Mouse (Mus musculus) ES-Bruce4 (cell line): ENCODE results near the gene Ly6g5c. TPM values are rescaled to one million over a fixed set of nuclear protein-coding genes. Genes with fewer than 3 reads are reported as not detected.

ENCODE experiments used
- H3K27ac ChIP-seq: 2 replicates; pipeline ENCODE4 v1.5.1; 2012; ENCODE audit warnings: low read length, inconsistent platforms; ENCODE audit not compliant: insufficient read depth
- H3K27me3 ChIP-seq: 2 replicates; pipeline ENCODE4 v1.6.1; 2012; ENCODE audit warnings: mild to moderate bottlenecking, low read length, inconsistent platforms; ENCODE audit not compliant: control insufficient read depth, poor library complexity, insufficient read depth, severe bottlenecking
- H3K36me3 ChIP-seq: 2 replicates; pipeline ENCODE4 v1.6.1; 2012; ENCODE audit warnings: inconsistent platforms, mild to moderate bottlenecking, low read length, moderate library complexity; ENCODE audit not compliant: control insufficient read depth, poor library complexity, insufficient read depth, severe bottlenecking
- H3K4me1 ChIP-seq: one replicate; pipeline ENCODE4 v1.8.1; 2011; ENCODE audit warnings: low read length; ENCODE audit not compliant: control insufficient read depth, insufficient read depth
- H3K4me3 ChIP-seq: 2 replicates; pipeline ENCODE4 v1.5.1; 2011; ENCODE audit warnings: low read depth, mild to moderate bottlenecking, low read length
- H3K9ac ChIP-seq: 2 replicates; pipeline ENCODE4 v1.6.1; 2012; ENCODE audit warnings: low read depth, mild to moderate bottlenecking, inconsistent platforms; ENCODE audit not compliant: poor library complexity, severe bottlenecking
- H3K9me3 ChIP-seq: replicated peaks from 2 replicates; pipeline ENCODE4 v1.6.1; 2012; ENCODE audit warnings: mild to moderate bottlenecking, low read length, inconsistent platforms; ENCODE audit not compliant: control insufficient read depth, poor library complexity, insufficient read depth, severe bottlenecking
- CTCF ChIP-seq: IDR thresholded peaks from one replicate; pipeline ENCODE4 v1.8.1; 2011; ENCODE audit warnings: low read depth, low read length
- EP300 ChIP-seq: IDR thresholded peaks from 2 replicates; pipeline ENCODE4 v1.6.1; 2011; ENCODE audit warnings: low read depth, low read length; ENCODE audit not compliant: insufficient read depth
- POLR2A ChIP-seq: IDR thresholded peaks from one replicate; pipeline ENCODE4 v1.8.1; 2011; ENCODE audit warnings: low read length; ENCODE audit not compliant: insufficient read depth
- polyA plus RNA-seq: library from polyadenylated mRNA; stranded (reverse); fragments of >200 nt; gene quantifications from 2 replicates; pipeline ENCODE4 v1.2.4, GENCODE M21; 2011; ENCODE audit warnings: low read depth; ENCODE audit not compliant: missing spikeins, insufficient read depth, insufficient read length

Gene Ly6g5c
- polyA plus RNA-seq, 1 experiment: not detected

- H3K4me1 ChIP-seq: no peaks in the 10 kb centered on the region
- no peak for TF ChIP-seq CTCF
- no peak for TF ChIP-seq EP300
- TF ChIP-seq POLR2A: no peak
- no peaks in the 10 kb centered on the region for H3K27me3 ChIP-seq
- H3K36me3 ChIP-seq: no peaks in the 10 kb centered on the region
- H3K9me3 ChIP-seq: no peaks in the 10 kb centered on the region
- H3K27ac ChIP-seq: no peak overlapping the region
- H3K9ac ChIP-seq: no peak overlapping the region
- H3K4me3 ChIP-seq: no peak overlapping the region
Observed at GRCm38 (mm10) chr17:35088151-35088550, 19.9 kb upstream of the Ly6g5c start.

DNA sequence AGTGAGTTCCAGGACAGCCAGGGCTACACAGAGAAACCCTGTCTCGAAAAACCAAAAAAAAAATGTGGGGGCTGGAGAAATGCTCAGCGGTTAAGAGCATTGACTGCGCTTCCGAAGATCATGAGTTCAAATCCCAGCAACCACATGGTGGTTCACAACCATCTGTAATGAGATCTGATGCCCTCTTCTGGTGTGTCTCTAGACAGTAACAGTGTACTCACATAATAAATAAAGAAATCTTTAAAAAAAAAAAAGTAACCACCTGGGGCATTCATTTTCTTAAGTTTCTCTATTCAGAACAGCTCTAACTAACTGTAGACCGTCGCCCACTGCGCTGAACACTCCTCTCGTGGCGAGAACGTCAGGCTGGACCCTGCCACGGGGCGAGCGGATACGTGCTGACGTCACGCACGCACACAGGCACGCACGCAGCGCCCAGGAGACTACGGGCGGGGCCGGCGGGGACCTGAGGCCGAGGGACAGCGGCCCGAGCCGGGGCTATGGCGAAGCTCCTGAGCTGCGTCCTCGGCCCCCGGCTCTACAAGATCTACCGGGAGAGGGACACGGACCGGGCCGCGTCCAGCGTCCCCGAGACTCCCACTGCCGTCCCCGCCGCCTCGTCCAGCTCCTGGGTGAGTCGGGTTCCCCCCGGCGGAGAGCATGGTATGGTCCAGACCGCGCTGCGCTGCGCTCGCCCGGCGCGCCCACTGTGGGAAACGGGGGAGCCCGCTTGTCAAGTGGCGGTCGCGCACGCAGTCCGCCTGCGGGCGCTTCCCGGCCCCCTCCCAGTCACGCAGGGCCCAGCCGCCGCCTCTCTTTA, 19.0 kb upstream of the Ly6g5c start, which contains the start of gene Abhd16a:
Gene Abhd16a (plus strand): TSS at position 439 of the 820 bp plus-strand sequence.
- Histone ChIP-seq H3K36me3 (no peaks in the 10 kb centered on the region), H3K27ac (no peak within 1 kb of the TSS), H3K9ac (peak within 1 kb of the TSS; percentile 75), H3K27me3 (no peaks in the 10 kb centered on the region), H3K9me3 (no peaks in the 10 kb centered on the region), H3K4me1 (no peaks in the 10 kb centered on the region), H3K4me3 (peak within 1 kb of the TSS; percentile 66)
- TF ChIP-seq POLR2A (no peak), EP300 (no peak), CTCF (no peak)

DNA sequence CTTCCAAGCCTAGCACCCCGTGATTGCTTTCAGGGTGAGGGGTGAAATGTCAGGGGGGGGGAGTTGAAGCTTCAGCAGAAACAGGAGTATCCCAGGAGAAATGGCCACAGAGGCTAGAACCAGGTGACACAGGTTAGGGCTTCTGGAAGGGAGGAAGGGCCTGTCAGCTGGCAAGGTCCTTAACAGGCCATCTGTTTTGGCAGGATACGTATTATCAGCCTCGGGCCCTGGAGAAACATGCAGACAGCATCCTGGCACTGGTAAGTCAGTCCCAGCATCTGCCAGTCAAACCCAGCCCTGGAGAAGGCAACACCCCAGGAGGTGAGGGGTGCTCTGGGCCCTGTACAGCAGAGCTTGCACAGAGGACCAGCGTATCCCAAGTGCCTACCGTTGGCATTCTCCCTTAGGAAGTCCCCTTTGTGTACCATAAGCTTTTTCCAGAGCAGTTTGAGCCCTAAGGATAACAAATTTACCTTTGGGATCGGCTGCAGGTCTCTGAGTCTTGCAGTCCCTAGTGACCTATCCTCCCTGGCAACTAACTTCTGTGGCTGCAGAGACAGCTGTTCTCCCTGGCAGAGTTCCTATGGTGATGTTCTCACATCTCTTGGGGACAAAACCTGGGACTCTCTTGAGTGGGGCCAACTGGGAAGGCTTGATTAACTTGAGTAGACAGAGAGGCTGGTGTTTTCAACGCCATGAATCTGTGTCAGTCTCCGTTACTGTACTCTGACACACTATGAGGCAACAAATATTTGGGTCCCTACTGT, 17.7 kb upstream of the Ly6g5c start:
- no peaks in the 10 kb centered on the region for H3K9me3 ChIP-seq
- H3K9ac ChIP-seq: peak overlapping the region; percentile 75; the same call in 1 of the 2 replicates
- H3K4me3 ChIP-seq: no peak overlapping the region
- TF ChIP-seq EP300 (no peak), POLR2A (no peak), CTCF (no peak)
- no peaks in the 10 kb centered on the region for H3K4me1 ChIP-seq
- H3K36me3 ChIP-seq: no peaks in the 10 kb centered on the region
- no peaks in the 10 kb centered on the region for H3K27me3 ChIP-seq
- H3K27ac ChIP-seq: no peak overlapping the region

- H3K9me3 ChIP-seq: no peaks in the 10 kb centered on the region
- H3K27ac ChIP-seq: no peak overlapping the region
- no peaks in the 10 kb centered on the region for H3K4me1 ChIP-seq
- H3K36me3 ChIP-seq: no peaks in the 10 kb centered on the region
- no peak overlapping the region for H3K4me3 ChIP-seq
- no peak overlapping the region for H3K9ac ChIP-seq
- no peaks in the 10 kb centered on the region for H3K27me3 ChIP-seq
- TF ChIP-seq POLR2A (no peak), EP300 (no peak), CTCF (no peak)
Observed at GRCm38 (mm10) chr17:35092403-35093198, 15.5 kb upstream of the Ly6g5c start.

GRCm38 (mm10) chr17:35094475-35095365, 13.4 kb upstream of the Ly6g5c start:
- TF ChIP-seq CTCF (no peak), POLR2A (no peak), EP300 (no peak)
- Histone ChIP-seq H3K27me3 (no peaks in the 10 kb centered on the region), H3K9me3 (no peaks in the 10 kb centered on the region), H3K36me3 (no peaks in the 10 kb centered on the region), H3K4me1 (no peaks in the 10 kb centered on the region), H3K4me3 (no peak overlapping the region), H3K27ac (no peak overlapping the region), H3K9ac (no peak overlapping the region)
